Mouse (Mus musculus) cerebellum, adult 8-10 months (tissue): ENCODE measurements around the gene Plgrkt.
"Not testable (repeated sequence)": the region's sequence is repeated elsewhere in the genome, so short reads cannot be mapped to it uniquely, and the experiment has no call there.

Experiments
- DNase-seq: peaks from one replicate; pipeline ENCODE4 v3.0.0; 2022

Plgrkt gene

GRCm38 (mm10) chr19:29366969-29367622 is at the start of gene Plgrkt, which contains the start of gene Cd274:
TSS of gene Plgrkt (minus strand) at chr19:29367390.
TSS of gene Cd274 (plus strand) at chr19:29367455.
- peak; percentile 41 for DNase-seq

GRCm38 (mm10) chr19:29416393-29416902 is 49.3 kb upstream of the Plgrkt start:
- DNase-seq: no peak

- DNase-seq: not testable (repeated sequence)
Measured at GRCm38 (mm10) chr19:29414917-29415316, 47.7 kb upstream of the Plgrkt start.

GRCm38 (mm10) chr19:29414513-29414912 is 47.3 kb upstream of the Plgrkt start:
- DNase-seq: no peak

GRCm38 (mm10) chr19:29412476-29413420 is 45.6 kb upstream of the Plgrkt start:
- DNase-seq: no peak

GRCm38 (mm10) chr19:29410619-29411018 is 43.4 kb upstream of the Plgrkt start, which contains the start of gene Pdcd1lg2:
TSS of gene Pdcd1lg2 (plus strand) at chr19:29410919.
- DNase-seq: no peak

GRCm38 (mm10) chr19:29406042-29407017 is 39.1 kb upstream of the Plgrkt start:
- no peak for DNase-seq

GRCm38 (mm10) chr19:29405388-29405787 is 38.2 kb upstream of the Plgrkt start:
- no peak for DNase-seq

GRCm38 (mm10) chr19:29403251-29403650 is 36.1 kb upstream of the Plgrkt start:
- no peak for DNase-seq

GRCm38 (mm10) chr19:29402621-29403020 is 35.4 kb upstream of the Plgrkt start:
- DNase-seq: no peak

- no peak for DNase-seq
Measured at GRCm38 (mm10) chr19:29400466-29400865, 33.3 kb upstream of the Plgrkt start.

- DNase-seq: no peak
Measured at GRCm38 (mm10) chr19:29399786-29400185, 32.6 kb upstream of the Plgrkt start.

- no peak for DNase-seq
Measured at GRCm38 (mm10) chr19:29396353-29396752, 29.2 kb upstream of the Plgrkt start.

- DNase-seq: no peak
Measured at GRCm38 (mm10) chr19:29394721-29395120, 27.5 kb upstream of the Plgrkt start.

GRCm38 (mm10) chr19:29393333-29393732 is 26.1 kb upstream of the Plgrkt start:
- DNase-seq: no peak

GRCm38 (mm10) chr19:29391279-29391678 is 24.1 kb upstream of the Plgrkt start:
- no peak for DNase-seq

GRCm38 (mm10) chr19:29390483-29390882 is 23.3 kb upstream of the Plgrkt start:
- no peak for DNase-seq

GRCm38 (mm10) chr19:29388818-29389217 is 21.6 kb upstream of the Plgrkt start:
- DNase-seq: no peak

- DNase-seq: no peak
Measured at GRCm38 (mm10) chr19:29385822-29386221, 18.6 kb upstream of the Plgrkt start.

GRCm38 (mm10) chr19:29384994-29385393 is 17.8 kb upstream of the Plgrkt start:
- DNase-seq: no peak

- DNase-seq: no peak
Measured at GRCm38 (mm10) chr19:29384412-29384811, 17.2 kb upstream of the Plgrkt start.

GRCm38 (mm10) chr19:29383368-29383767 is 16.2 kb upstream of the Plgrkt start:
- DNase-seq: no peak
